Mouse (Mus musculus): ENCODE results near the gene Phf1.

DNA sequence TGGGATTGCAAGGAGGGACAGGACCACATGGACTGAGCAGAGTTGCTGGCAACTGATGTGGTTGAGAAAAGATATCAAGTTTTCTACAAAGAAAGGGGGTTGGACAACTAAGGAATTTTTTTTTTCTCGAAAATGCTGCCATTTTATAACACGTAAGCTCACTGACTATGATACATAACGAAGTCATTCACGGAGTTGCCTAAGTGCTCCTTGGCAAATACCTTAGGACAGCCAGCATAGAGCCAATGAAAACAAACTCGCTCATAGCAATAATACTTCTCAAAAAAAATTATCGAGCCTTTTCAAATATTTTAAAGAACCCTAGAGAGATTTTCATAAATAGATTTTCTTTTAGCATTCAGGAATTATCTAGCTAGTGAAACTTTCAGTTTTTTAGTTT, 31.9 kb upstream of the Phf1 start:
- TF ChIP-seq CTCF (conservative IDR thresholded peaks at IDR 0.05; ENCODE audit: low read length) (no peak), NANOG (IDR thresholded peaks at IDR 0.05; ENCODE audit: borderline replicate concordance, low read length) (no peak), POU5F1 (IDR thresholded peaks at IDR 0.05; ENCODE audit: borderline replicate concordance, low read length) (no peak)

Measured in E14TG2a.4 (cell line).